Mouse (Mus musculus) kidney, adult 8-10 months (tissue): ENCODE measurements around the gene Sytl1.

Source experiments
- DNase-seq, 2 experiments: peaks; one replicate each; pipeline ENCODE4 v3.0.0; 2022

The Sytl1 gene

DNA sequence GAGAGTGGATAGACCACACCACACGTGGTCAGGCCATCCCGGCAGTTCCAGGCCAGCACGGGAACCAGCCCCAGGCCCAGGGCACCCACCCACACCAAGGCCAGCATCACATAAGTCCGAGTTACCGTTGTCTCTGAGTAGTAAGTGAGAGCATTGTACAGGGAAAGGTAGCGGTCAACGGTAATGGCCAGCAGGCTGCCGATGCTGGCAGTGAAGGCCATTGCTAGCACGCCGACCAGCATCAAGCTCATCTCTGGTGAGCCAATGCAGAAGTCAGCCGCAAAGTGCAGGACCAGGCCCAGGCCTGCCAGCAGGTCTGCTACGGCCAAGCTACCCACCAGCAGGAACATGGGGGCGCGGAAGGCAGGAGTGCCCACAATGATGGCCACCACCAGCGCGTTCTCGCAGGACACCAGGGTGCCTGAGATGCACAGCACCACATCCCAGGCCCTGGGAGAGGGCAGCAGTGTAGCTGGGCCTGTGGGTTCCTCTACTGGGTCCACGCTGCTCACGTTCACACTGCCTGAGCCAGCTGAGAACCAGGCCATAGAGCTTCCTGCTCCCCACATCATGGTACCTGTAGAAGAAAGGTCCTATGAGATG is 52.0 kb downstream of the Sytl1 start:
- DNase-seq, result no peak

DNA sequence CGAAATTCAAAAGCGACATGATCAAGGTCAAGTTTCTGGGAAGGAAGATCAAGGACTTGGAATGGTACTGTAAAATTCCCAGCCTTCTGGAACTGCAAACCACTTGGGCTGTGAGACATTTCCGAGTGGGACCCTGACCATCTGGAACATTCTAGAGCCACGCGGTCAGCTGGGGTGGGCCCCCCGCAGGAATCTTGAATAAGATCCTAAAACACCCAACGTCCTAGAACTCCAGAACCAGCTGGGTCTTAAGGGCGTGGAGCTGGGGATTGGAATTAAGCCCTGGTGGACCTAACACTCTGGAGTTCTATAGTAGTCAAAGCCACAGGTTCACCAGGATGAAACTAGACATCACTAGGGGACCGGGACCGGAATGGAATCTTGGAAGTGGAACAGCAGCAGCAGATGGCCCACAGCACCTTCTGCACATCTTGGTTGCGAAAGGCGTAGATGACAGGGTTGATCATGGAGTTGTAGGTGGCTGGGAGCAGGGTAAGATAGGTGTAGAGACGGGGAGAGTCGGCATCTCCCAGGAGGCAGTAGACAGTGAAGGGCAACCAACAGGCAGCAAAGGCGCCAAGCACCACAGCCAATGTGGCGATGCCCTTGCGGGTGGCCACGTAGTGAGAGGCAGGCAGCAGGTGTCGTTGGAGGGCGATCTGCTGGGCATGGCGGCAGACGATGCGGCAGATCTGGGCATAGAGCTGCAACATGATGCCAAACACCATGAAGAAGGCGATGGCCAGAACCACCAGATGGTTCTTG is 52.7 kb downstream of the Sytl1 start:
- DNase-seq, result no peak

DNA sequence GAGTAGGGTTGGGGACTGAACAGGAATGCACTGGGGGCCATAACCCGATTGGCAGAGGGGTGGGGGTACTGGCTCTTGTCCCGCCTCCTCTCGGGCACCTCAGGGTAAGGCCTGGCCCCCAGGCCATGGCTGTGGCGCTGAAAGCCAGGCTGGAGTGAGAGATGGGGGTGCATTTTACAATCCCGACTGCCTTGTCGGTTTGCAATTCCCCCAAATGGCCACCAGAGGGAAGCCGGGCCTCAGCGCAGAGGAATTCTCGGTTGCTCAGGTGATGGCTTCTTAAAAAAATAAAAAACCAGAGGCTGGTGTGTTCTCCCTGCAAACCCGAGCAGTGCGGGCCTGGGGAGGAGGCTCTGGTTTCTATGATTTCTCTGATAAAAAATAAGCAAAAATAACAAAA is 53.5 kb downstream of the Sytl1 start:
- DNase-seq, result peak in 1 of 2 experiments; percentile 57

DNA sequence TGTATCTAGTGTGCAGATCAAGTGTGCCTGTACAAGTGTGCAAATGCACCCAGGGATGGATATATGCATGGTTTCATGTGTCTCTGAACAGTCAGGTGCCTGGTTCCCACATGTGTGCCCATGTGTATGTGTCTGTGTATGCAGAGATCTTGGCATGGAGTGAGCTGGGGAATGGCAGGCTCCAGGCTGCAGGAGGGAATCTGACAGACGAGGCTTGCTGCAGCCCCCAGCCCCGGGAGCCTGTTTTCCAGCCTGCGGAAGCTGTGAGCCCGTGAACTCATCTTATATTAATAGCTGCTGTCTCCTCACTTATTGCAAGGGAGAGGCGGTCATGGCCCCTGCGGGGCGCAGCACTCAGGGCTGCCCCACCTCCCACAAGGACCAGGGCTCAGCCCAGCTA is 58.5 kb downstream of the Sytl1 start:
- DNase-seq, result no peak

DNA sequence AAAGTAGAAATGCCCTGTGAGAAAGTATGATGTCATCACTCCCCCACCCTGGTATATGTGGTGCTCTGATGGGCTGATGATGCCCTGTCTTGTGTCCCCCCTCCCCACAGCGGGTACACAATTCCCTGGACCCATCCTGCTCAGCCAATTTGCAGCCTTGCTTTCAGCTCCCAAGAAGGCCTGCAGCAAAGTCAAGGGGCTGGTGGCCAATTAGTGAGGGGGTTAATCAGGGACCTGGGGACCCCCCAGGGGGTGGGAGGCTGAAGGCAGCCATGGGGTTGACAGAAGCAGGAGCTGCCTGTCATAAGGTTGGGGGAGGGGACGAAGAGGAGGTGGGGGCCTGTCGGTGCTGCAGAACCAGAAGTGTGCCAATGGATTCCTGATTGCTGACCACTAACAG is 59.3 kb downstream of the Sytl1 start:
- DNase-seq, result no peak
